Mouse (Mus musculus) 3T3-L1 (cell line): ENCODE data around the gene Mcemp1.

Experiments used
- DNase-seq: peaks from one replicate; pipeline ENCODE4 v3.0.0-alpha.2; 2015; ENCODE audit warnings: low read depth, low spot score

Mcemp1 gene

GRCm38 (mm10) chr8:3671980-3672491, 6.5 kb downstream of the Mcemp1 start, which contains the start of gene Fcor:
TSS of gene Fcor (minus strand) at chr8:3672362.
- peak; percentile 90 for DNase-seq

- peak; percentile 43 for DNase-seq
These were observed 9.1 kb downstream of the Mcemp1 start for GRCm38 (mm10) chr8:3674671-3675070.

- DNase-seq: peak; percentile 95
These were observed 10.8 kb downstream of the Mcemp1 start, which contains the start of gene Trappc5 for GRCm38 (mm10) chr8:3676131-3676992. TSS of gene Trappc5 (plus strand) at chr8:3676299.

GRCm38 (mm10) chr8:3676993-3677579, 11.5 kb downstream of the Mcemp1 start:
- peak; percentile 37 for DNase-seq

- DNase-seq: no peak
These were observed 13.3 kb downstream of the Mcemp1 start for GRCm38 (mm10) chr8:3678831-3679230.

- DNase-seq: no peak
These were observed 13.7 kb downstream of the Mcemp1 start for GRCm38 (mm10) chr8:3679236-3679635.

- DNase-seq: no peak
These were observed 14.1 kb downstream of the Mcemp1 start for GRCm38 (mm10) chr8:3679656-3680055.

GRCm38 (mm10) chr8:3682435-3682834, 16.9 kb downstream of the Mcemp1 start:
- DNase-seq: no peak

- no peak for DNase-seq
These were observed 18.0 kb downstream of the Mcemp1 start for GRCm38 (mm10) chr8:3683408-3684176.

- DNase-seq: no peak
These were observed 19.0 kb downstream of the Mcemp1 start for GRCm38 (mm10) chr8:3684530-3684929.

- no peak for DNase-seq
These were observed 19.9 kb downstream of the Mcemp1 start for GRCm38 (mm10) chr8:3685422-3685821.

GRCm38 (mm10) chr8:3687537-3687936, 22.0 kb downstream of the Mcemp1 start:
- no peak for DNase-seq

- DNase-seq: peak; percentile 32
These were observed 25.2 kb downstream of the Mcemp1 start for GRCm38 (mm10) chr8:3690774-3691173.

GRCm38 (mm10) chr8:3694121-3694520, 28.6 kb downstream of the Mcemp1 start, which contains the start of gene Fcer2a:
TSS of gene Fcer2a (minus strand) at chr8:3694175.
- DNase-seq: no peak

GRCm38 (mm10) chr8:3701491-3701890, 35.9 kb downstream of the Mcemp1 start:
- no peak for DNase-seq

- peak; percentile 28 for DNase-seq
These were observed 40.2 kb downstream of the Mcemp1 start for GRCm38 (mm10) chr8:3705711-3706110.

- no peak for DNase-seq
These were observed 42.1 kb downstream of the Mcemp1 start for GRCm38 (mm10) chr8:3707611-3708010.

GRCm38 (mm10) chr8:3710312-3710711, 44.8 kb downstream of the Mcemp1 start:
- DNase-seq: no peak

GRCm38 (mm10) chr8:3711646-3712045, 46.1 kb downstream of the Mcemp1 start:
- DNase-seq: no peak

- DNase-seq: no peak
These were observed 51.9 kb downstream of the Mcemp1 start for GRCm38 (mm10) chr8:3717321-3717954.

GRCm38 (mm10) chr8:3718559-3718958, 53.0 kb downstream of the Mcemp1 start:
- peak; percentile 57 for DNase-seq
